In genomic region chr19:26014620-26015180, GRCm38 (mm10) we compare ENCODE assay signal across 8 mouse cellular contexts.
DNase-seq lines count a peak whose midpoint lies in the region; ATAC-seq and TF ChIP-seq lines count a peak whose summit lies in the region.

No protein-coding gene starts in this region.

- no peaks in the 10 kb centered on the region for H3K36me3 ChIP-seq in forebrain, embryonic 15.5 days
- H3K36me3 ChIP-seq in forebrain, embryonic 11.5 days (ENCODE audit: control insufficient read depth, insufficient read depth, low read length): no peaks in the 10 kb centered on the region
- H3K36me3 ChIP-seq in stomach, embryonic 15.5 days: no peaks in the 10 kb centered on the region
- H3K36me3 ChIP-seq in stomach, postnatal 0 days (ENCODE audit: control insufficient read depth, insufficient read depth, low read length): no peaks in the 10 kb centered on the region
- H3K36me3 ChIP-seq in heart, embryonic 10.5 days: no peaks in the 10 kb centered on the region

- TF ChIP-seq EP300 in stomach, postnatal 0 days (optimal IDR thresholded peaks at IDR 0.05): no peak

- H3K9ac ChIP-seq in forebrain, embryonic 15.5 days (replicated peaks): no peak overlapping the region
- H3K9ac ChIP-seq in forebrain, embryonic 11.5 days (ENCODE audit: low read length): no peak overlapping the region
- no peak overlapping the region for H3K9ac ChIP-seq in stomach, embryonic 15.5 days
- no peak overlapping the region for H3K9ac ChIP-seq in stomach, postnatal 0 days (ENCODE audit: low read length)

- no peak overlapping the region for H3K4me3 ChIP-seq in forebrain, embryonic 15.5 days
- no peak overlapping the region for H3K4me3 ChIP-seq in forebrain, embryonic 11.5 days (ENCODE audit: low read depth, low read length)
- H3K4me3 ChIP-seq in stomach, embryonic 15.5 days (replicated peaks): no peak overlapping the region
- no peak overlapping the region for H3K4me3 ChIP-seq in stomach, postnatal 0 days (ENCODE audit: low read depth, low read length)
- no peak overlapping the region for H3K4me3 ChIP-seq in heart, embryonic 10.5 days

- peak overlapping the region; percentile 66 for H3K27ac ChIP-seq in forebrain, embryonic 15.5 days (replicated peaks)
- no peak overlapping the region for H3K27ac ChIP-seq in forebrain, embryonic 11.5 days (ENCODE audit: low read depth, low read length)
- no peak overlapping the region for H3K27ac ChIP-seq in stomach, embryonic 15.5 days
- H3K27ac ChIP-seq in stomach, postnatal 0 days (replicated peaks): no peak overlapping the region
- H3K27ac ChIP-seq in heart, embryonic 10.5 days: no peak overlapping the region

- H3K4me1 ChIP-seq in forebrain, embryonic 15.5 days: peaks cover 11% of the 10 kb centered on the region; the same call in 1 of the 2 replicates
- H3K4me1 ChIP-seq in forebrain, embryonic 11.5 days (replicated peaks; ENCODE audit: control insufficient read depth, insufficient read depth, low read length): no peaks in the 10 kb centered on the region
- peaks cover 3% of the 10 kb centered on the region; the same call in 1 of the 2 replicates for H3K4me1 ChIP-seq in stomach, embryonic 15.5 days
- H3K4me1 ChIP-seq in stomach, postnatal 0 days (replicated peaks; ENCODE audit: control insufficient read depth, insufficient read depth): no peaks in the 10 kb centered on the region
- no peaks in the 10 kb centered on the region for H3K4me1 ChIP-seq in heart, embryonic 10.5 days

- H3K27me3 ChIP-seq in forebrain, embryonic 15.5 days: no peaks in the 10 kb centered on the region
- H3K27me3 ChIP-seq in forebrain, embryonic 11.5 days (ENCODE audit: control insufficient read depth, insufficient read depth, low read length): no peaks in the 10 kb centered on the region
- no peaks in the 10 kb centered on the region for H3K27me3 ChIP-seq in stomach, embryonic 15.5 days (replicated peaks)
- H3K27me3 ChIP-seq in stomach, postnatal 0 days (ENCODE audit: control insufficient read depth, insufficient read depth, low read length): no peaks in the 10 kb centered on the region
- no peaks in the 10 kb centered on the region for H3K27me3 ChIP-seq in heart, embryonic 10.5 days (ENCODE audit: insufficient read depth, poor library complexity, severe bottlenecking)

- TF ChIP-seq CTCF in stomach, postnatal 0 days (IDR thresholded peaks at IDR 0.05; ENCODE audit: low read depth): no peak

- DNase-seq in forebrain, embryonic 11.5 days (ENCODE audit: low spot score): no peak
- no peak for DNase-seq in stomach, postnatal 0 days (ENCODE audit: low spot score)
- peak; percentile 1 for DNase-seq in left cerebral cortex, adult 11 months (ENCODE audit: low spot score)
- DNase-seq in right cerebral cortex, postnatal 36 days (ENCODE audit: low spot score in 2 of 2): peak; percentile 14 to 16
- no peak for DNase-seq in heart, embryonic 10.5 days (ENCODE audit: low spot score)

- H3K4me2 ChIP-seq in forebrain, embryonic 15.5 days (replicated peaks): no peak overlapping the region
- no peak overlapping the region for H3K4me2 ChIP-seq in forebrain, embryonic 11.5 days (ENCODE audit: low read depth, low read length, severe bottlenecking)
- H3K4me2 ChIP-seq in stomach, embryonic 15.5 days: peak overlapping the region; percentile 27; the same call in 1 of the 2 replicates
- H3K4me2 ChIP-seq in stomach, postnatal 0 days (replicated peaks; ENCODE audit: low read depth): no peak overlapping the region

- WGBS in forebrain, embryonic 15.5 days: 21% methylated on average over 8 of the region's 8 CpGs
- 55% methylated on average over 8 of the region's 8 CpGs for WGBS in forebrain, embryonic 11.5 days
- 35% methylated on average over 8 of the region's 8 CpGs for WGBS in stomach, embryonic 15.5 days
- WGBS in stomach, postnatal 0 days: 32% methylated on average over 8 of the region's 8 CpGs
- 60% methylated on average over 8 of the region's 8 CpGs for WGBS in heart, embryonic 10.5 days

- H3K9me3 ChIP-seq in forebrain, embryonic 15.5 days: no peaks in the 10 kb centered on the region
- H3K9me3 ChIP-seq in forebrain, embryonic 11.5 days (ENCODE audit: control insufficient read depth, low read length): no peaks in the 10 kb centered on the region
- no peaks in the 10 kb centered on the region for H3K9me3 ChIP-seq in stomach, embryonic 15.5 days
- no peaks in the 10 kb centered on the region for H3K9me3 ChIP-seq in stomach, postnatal 0 days (ENCODE audit: control insufficient read depth, low read length)
- no peaks in the 10 kb centered on the region for H3K9me3 ChIP-seq in heart, embryonic 10.5 days

- peak; percentile 88 for ATAC-seq in forebrain, embryonic 15.5 days (replicated peaks)
- ATAC-seq in forebrain, embryonic 11.5 days (replicated peaks; ENCODE audit: low FRiP score): no peak
- ATAC-seq in stomach, embryonic 15.5 days (ENCODE audit: insufficient read depth, low FRiP score, low read depth): no peak
- no peak for ATAC-seq in stomach, postnatal 0 days (ENCODE audit: low FRiP score, low TSS enrichment)
- ATAC-seq in inflammation-experienced regulatory T-cells, adult 6 months: no peak

Comparison
In these comparisons a context has a peak if more than half of its experiments do, and no peak if none do; other contexts are left out.
1. DNase-seq: peak in left cerebral cortex, adult 11 months (single experiment) and right cerebral cortex, postnatal 36 days (2 of 2); none in forebrain, embryonic 11.5 days (single experiment), stomach, postnatal 0 days (single experiment) and heart, embryonic 10.5 days (single experiment).